Mouse (Mus musculus) embryonic stem cell, embryonic (primary cell): ENCODE results near the gene Plch2.

ENCODE experiments used
- CTCF ChIA-PET, 4 experiments: fragments of 300-600 bp in 2 of 4; fragments of 350-600 bp in 2 of 4; sonication (Branson Sonifier 250); formaldehyde crosslinking; loops; one replicate each; lab custom pipeline; 2022; ENCODE audit warnings: inconsistent platforms in 2 of 4; lab: Charles Lee
- POLR2A ChIA-PET, 4 experiments: fragments of 300-600 bp in 2 of 4; fragments of 350-600 bp in 2 of 4; sonication (Branson Sonifier 250); formaldehyde crosslinking; loops; one replicate each; lab custom pipeline; 2022; ENCODE audit warnings: antibody characterized with exemption in 4 of 4, inconsistent platforms in 1 of 4; lab: Charles Lee

The Plch2 gene

DNA sequence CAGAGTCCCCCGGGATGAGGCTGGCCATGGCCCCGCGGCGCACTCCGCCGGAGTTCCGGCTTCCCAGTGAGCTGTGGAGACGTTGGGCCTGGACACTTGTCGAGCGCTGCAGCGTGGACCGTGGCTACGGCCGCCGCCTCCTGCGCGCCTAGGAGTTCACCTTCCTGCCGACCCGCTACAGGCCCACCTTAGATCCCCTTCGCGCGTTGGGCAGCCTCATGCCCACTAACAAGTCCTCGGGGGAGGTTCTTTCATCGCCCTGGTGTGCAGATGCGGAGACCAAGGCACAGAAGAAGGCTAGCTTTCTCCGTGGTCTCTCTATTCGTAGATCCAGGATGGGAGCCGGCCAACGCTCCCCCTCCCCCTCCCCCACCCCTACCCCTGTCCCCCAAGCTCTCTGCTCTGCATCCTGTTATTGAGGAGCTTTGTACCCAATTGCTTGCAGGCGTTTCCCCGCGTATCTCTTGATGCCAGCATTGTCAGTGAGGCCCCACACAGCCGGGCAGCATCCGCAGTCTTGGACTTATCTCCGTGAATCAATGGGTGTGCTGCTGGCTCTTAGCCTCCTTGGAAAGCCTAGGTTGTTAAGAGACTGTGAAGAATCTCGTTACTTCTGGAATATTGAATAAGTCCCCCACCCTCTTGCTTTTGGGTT, 91.9 kb downstream of the Plch2 start:
- CTCF ChIA-PET: interaction anchor here (0.5 to 2.2 kb wide), 14 partner anchors 8 to 898 kb away, joined by 3 to 10 read pairs (median 4); partner anchors contain the start of gene Ttc34 (in 1 of the 4)
- POLR2A ChIA-PET: interaction anchor here in 3 of 4 experiments (0.6 to 6.8 kb wide), 27 partner anchors 8 to 1026 kb away, joined by 3 to 56 read pairs (median 4); partner anchors contain the start of genes Atad3a (in 1 of the 3), Fam213b (in 1 of the 3) and Pex10 (in 1 of the 3)

DNA sequence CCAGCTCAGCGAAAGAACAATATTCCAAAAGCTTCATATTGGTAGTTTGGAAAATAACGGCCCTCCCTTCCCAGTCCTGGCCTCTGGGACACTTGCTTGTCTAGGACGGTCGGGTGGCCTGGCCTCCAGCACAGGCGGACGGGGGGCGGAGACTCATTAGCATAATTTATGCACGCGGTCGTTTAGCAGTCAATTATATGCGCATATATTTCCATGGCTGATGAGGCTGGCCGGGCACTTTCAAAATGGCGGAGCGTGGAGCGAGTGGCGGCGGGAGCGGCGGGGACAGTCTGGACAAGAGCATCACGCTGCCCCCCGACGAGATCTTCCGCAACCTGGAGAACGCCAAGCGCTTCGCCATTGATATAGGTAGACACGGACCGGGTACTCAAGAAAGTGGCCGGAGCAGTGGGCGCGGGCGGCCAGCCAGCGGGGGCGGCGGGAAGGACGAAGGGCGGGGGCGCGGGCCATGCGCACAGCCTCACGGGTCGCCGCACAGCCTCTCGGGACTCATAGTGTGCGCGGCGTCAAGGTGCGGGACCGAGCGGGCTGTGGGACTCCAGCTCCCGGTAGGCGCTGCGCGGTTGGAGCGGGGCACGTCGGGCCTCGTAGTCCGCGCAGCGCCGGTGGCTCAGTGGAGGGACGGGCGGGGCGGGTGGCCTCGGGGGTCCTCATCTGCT, 92.5 kb downstream of the Plch2 start, which contains the start of gene Pank4:
Pank4 (plus strand) TSS at position 223 of the 680 bp plus-strand sequence.
- POLR2A ChIA-PET: interaction anchor here in 3 of 4 experiments (0.6 to 6.8 kb wide), 26 partner anchors 9 to 797 kb away, joined by 3 to 56 read pairs (median 4); partner anchors contain the start of genes Fam213b (in 2 of the 3), Atad3a (in 1 of the 3) and Pex10 (in 1 of the 3)
- CTCF ChIA-PET: interaction anchor here in 3 of 4 experiments (0.5 to 2.2 kb wide), 13 partner anchors 9 to 897 kb away, joined by 3 to 10 read pairs (median 4); partner anchors contain the start of gene Ttc34 (in 1 of the 3)

DNA sequence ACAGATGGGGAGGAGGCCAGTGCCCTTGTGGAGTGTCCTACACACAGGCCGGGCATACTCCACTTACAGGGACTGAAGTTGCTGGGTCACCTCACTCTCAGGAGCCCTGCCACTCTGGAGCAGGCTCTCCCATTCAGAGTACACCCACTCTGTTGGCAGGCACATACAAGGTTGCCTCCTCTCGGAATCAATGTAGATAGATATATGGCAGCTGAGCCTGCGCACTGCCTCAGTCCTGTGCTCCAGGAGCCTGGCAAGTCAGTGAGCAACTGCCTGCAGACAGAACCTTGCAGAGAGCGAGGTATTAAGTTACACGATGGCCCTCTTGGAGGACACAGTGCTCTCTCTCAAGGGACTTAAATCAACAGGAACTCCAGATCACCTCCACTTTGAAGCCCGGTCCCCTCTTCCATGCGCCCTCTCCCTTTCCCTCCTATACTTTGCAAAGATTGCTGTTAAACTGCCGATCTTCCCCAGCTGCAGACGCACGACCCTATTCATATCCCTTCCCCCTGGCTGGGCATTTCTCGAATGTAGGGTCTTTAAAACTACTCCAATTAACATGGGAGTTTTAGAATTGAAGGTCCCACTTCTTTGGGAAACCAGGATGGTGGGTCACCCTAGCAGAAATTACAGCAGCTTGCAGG, 93.3 kb downstream of the Plch2 start:
- CTCF ChIA-PET: interaction anchor here in 2 of 4 experiments (0.5 to 1.8 kb wide), 2 partner anchors 103 to 717 kb away, joined by 3 to 5 read pairs; no protein-coding TSS in a partner anchor
- POLR2A ChIA-PET: interaction anchor here in 2 of 4 experiments (0.6 to 6.8 kb wide), 11 partner anchors 9 to 798 kb away, joined by 3 to 56 read pairs (median 5); partner anchors contain the start of genes Atad3a (in 1 of the 2), Fam213b (in 1 of the 2) and Pex10 (in 1 of the 2)

DNA sequence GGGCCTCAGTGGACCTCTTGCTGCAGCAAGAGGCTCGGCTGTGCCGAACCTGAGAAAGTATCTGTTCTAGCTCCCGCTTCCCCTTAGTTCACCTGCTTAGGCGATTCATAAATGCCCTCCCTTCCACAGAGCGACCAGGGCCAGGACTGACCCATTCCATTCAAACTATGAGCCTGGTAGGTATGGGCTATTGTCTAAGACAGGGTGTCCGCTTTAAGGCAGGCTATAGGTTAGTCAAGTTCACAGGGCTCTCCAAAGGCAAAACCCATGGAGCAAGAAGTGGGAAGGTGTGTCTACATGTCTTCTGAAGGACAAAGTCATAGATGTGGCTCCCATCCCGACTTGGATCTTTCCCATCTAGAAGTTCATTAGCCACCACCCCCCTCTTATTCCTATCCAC, 93.9 kb downstream of the Plch2 start:
- ChIA-PET CTCF (interaction anchor here in 1 of 4 experiments (0.6 to 2.0 kb wide), 3 partner anchors 18 to 133 kb away, joined by 3 to 11 read pairs (median 3); no protein-coding TSS in a partner anchor), POLR2A (interaction anchor here in 3 of 4 experiments (0.6 to 6.8 kb wide), 5 partner anchors 10 to 294 kb away, joined by 3 to 56 read pairs (median 6); no protein-coding TSS in a partner anchor)

DNA sequence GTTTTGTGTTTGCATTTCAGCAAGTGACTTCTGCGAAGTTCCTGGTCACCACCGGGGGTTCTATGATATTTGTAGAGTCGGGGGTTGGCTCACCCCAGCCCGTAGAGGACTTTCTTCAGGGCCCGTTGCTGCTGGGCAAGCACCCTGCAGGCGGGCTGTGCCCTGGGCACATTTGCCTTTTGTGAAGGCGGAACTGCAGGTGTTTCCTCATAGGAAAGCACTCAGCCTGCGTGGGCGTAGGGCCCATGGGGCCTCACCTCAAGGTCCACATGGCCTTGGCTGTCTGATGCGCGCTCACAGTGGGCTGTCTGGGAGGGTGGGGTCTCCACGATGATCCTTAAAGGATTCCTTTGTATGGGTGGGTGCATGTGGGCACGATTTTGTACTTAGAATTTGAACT, 94.7 kb downstream of the Plch2 start:
- POLR2A ChIA-PET: interaction anchor here (0.6 to 6.8 kb wide), 18 partner anchors 9 to 799 kb away, joined by 3 to 56 read pairs (median 4); partner anchors contain the start of genes Atad3a (in 1 of the 4) and Pex10 (in 1 of the 4)
- CTCF ChIA-PET: interaction anchor here in 3 of 4 experiments (0.6 to 2.0 kb wide), 16 partner anchors 9 to 1478 kb away, joined by 3 to 11 read pairs (median 3); partner anchors contain the start of gene Pex10 (in 1 of the 3)

DNA sequence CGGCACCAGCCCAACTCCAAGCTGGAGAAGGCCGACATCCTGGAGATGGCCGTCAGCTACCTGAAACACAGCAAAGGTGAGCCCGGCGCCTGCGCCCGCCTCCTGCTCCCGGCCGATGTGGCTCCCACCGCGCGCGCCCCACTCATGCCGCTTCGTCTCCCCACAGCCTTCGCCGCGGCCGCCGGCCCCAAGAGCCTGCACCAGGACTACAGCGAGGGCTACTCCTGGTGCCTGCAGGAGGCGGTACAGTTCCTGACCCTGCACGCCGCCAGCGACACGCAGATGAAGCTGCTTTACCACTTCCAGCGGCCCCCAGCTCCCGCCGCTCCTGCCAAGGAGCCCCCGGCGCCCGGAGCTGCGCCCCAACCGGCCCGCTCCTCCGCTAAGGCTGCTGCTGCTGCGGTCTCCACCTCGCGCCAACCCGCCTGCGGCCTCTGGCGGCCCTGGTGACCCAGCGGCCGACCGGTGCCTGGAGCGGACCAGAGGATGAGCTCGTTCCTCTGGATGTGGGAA, 95.3 kb downstream of the Plch2 start:
- CTCF ChIA-PET: interaction anchor here in 3 of 4 experiments (0.5 to 2.0 kb wide), 19 partner anchors 8 to 1478 kb away, joined by 3 to 11 read pairs (median 3); partner anchors contain the start of gene Pex10 (in 1 of the 3)
- POLR2A ChIA-PET: interaction anchor here (0.6 to 6.8 kb wide), 22 partner anchors 8 to 800 kb away, joined by 3 to 56 read pairs (median 4); partner anchors contain the start of genes Atad3a (in 1 of the 4) and Pex10 (in 1 of the 4)

DNA sequence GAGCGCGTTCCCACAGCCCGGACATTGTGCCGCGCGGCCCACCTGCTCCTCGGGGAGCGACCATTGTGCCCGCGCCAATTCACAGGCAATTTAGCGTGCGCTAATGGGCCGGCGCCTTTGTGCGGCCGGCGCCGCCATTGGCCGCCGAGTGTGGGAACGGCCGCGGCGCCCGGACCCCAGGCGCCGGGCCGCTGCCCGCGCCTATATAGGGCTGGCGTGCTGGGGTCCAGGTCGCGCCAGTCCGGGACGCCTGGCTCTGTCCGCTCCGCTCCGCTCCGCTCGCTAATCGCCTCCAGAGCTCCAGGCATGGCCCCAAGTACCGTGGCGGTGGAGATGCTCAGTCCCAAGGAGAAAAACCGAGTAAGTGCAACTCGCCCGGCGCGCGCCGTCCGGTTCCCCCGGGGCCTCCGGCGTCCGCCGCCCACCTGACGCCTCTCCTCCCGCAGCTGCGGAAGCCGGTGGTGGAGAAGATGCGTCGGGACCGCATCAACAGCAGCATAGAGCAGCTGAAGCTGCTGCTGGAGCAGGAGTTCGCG, 95.8 kb downstream of the Plch2 start, which contains the start of gene Hes5:
Hes5 (plus strand) TSS at position 234 of the 536 bp plus-strand sequence.
- CTCF ChIA-PET: interaction anchor here in 3 of 4 experiments (0.5 to 2.0 kb wide), 16 partner anchors 8 to 933 kb away, joined by 3 to 11 read pairs (median 3); partner anchors contain the start of gene Pex10 (in 1 of the 3)
- POLR2A ChIA-PET: interaction anchor here (0.6 to 6.8 kb wide), 22 partner anchors 8 to 800 kb away, joined by 3 to 56 read pairs (median 4); partner anchors contain the start of genes Atad3a (in 1 of the 4) and Pex10 (in 1 of the 4)

DNA sequence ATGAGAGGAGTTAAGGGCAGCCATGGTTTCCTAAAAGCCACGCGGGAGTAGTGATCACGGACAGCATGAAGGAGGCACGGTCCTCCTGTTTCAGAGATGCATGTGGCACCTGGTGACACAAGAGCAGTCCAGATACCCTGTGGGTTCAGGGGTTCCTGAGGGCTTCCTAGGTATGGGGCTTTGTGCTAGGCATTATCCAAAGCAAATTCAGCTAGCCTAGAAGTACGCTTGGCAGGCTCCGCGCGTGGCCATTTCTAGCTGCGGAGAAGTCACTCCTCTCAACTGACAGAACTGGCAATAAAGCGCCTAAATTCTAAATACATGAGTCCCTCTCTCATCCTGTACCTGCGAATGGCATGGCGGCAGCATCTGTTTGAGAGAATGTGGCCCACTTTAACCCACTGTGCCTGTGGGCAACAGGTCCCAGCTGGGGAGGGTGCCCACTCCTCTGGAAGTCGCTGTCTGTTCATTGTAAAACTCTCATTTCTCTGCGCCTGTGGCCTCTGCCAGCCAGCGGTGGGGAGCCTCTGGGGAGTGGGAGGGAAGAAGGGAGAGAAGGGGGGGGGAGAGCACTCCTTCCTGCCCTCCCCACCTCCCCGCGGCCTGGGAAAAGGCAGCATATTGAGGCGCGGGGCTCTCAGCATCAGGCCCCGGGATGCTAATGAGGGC, 96.4 kb downstream of the Plch2 start:
- CTCF ChIA-PET: interaction anchor here in 2 of 4 experiments (0.8 to 1.8 kb wide), 3 partner anchors 19 to 106 kb away, joined by 3 to 7 read pairs (median 6); partner anchors contain the start of gene Pex10 (in 1 of the 2)
- POLR2A ChIA-PET: interaction anchor here in 3 of 4 experiments (0.7 to 6.8 kb wide), 5 partner anchors 11 to 789 kb away, joined by 3 to 56 read pairs (median 5); no protein-coding TSS in a partner anchor

DNA sequence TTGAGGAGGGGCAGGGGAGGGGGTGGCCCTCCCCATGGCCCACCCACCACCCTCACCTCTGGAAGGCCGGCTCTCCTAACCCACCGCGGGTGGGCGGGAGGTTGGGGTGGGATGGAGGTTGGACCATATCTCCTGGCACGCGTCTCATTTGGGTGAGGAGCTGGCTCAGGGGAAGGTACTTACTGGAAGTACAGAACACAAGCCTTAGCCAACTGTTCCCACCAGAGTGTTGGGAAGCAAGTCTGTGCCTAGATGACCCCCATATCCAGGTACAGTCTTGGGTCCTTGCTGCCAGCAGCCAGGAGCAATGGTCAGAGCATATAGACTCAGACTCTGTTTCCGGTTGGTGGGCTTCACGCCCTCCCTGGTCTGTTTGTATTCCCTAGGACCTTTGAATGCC, 98.0 kb downstream of the Plch2 start:
- CTCF ChIA-PET: interaction anchor here in 3 of 4 experiments (0.5 to 1.7 kb wide), 8 partner anchors 12 to 1396 kb away, joined by 3 to 6 read pairs (median 3); no protein-coding TSS in a partner anchor
- POLR2A ChIA-PET: interaction anchor here in 3 of 4 experiments (0.6 to 6.8 kb wide), 8 partner anchors 13 to 533 kb away, joined by 3 to 56 read pairs (median 3); no protein-coding TSS in a partner anchor

DNA sequence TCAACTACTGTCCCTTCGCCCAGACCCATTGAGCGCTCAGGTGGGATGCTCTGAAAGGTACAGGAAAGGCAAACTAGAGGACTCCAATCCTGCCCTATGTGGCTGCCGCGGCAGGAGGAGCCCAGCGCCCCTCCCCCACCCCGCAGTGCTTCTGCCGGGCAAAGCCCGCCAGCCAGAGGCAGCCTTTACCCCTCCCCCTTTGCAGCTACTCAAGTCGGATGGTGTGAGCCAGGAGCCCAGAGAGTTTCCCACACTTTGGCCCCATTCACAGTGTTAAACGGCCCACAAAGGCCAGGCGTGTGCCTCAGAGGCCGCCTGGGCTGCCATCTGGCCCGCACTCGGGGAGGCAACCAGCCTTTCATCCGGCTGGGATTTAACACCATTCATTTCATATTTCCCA, 98.4 kb downstream of the Plch2 start:
- ChIA-PET POLR2A (interaction anchor here (0.6 to 6.8 kb wide), 9 partner anchors 13 to 533 kb away, joined by 3 to 56 read pairs (median 3); no protein-coding TSS in a partner anchor), CTCF (interaction anchor here in 3 of 4 experiments (0.5 to 1.7 kb wide), 8 partner anchors 12 to 1395 kb away, joined by 3 to 6 read pairs (median 3); no protein-coding TSS in a partner anchor)

DNA sequence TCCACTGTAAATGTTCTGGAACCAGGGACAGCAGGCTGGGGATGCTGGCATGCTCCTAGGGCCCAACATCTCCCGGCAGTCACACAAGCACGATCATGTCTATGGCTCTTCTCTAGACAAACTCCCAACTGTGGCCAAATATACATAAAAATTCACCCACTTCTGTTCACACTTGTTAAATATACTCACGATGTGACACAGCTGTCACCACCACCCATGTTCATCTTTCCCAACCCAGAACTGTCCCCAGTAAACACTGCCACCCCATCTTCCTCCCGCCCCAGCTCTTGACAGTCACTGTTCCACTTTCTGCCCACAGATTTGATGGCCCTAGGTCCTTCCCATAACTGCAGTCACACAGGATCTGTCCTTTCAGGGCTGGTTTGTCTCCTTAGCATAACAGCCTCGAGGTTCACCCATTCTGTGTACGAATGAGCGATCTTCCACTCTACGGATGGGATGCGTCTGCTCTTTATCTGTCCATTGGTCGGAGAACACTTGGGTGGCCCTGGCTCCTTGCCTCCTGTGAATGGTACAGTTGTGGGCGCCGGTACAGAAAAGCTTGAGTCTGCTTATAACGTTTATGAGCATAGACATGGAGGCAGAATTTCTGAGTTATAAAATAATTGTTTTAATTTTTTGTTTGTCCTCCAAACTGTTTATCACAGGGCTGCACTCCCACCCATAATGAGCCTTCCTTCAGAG, 99.1 kb downstream of the Plch2 start:
- ChIA-PET POLR2A (interaction anchor here in 3 of 4 experiments (0.7 to 1.4 kb wide), 4 partner anchors 13 to 100 kb away, joined by 3 to 4 read pairs (median 3); no protein-coding TSS in a partner anchor), CTCF (interaction anchor here in 2 of 4 experiments (0.9 to 1.7 kb wide), 4 partner anchors 11 to 1721 kb away, joined by 3 to 6 read pairs (median 5); no protein-coding TSS in a partner anchor)

DNA sequence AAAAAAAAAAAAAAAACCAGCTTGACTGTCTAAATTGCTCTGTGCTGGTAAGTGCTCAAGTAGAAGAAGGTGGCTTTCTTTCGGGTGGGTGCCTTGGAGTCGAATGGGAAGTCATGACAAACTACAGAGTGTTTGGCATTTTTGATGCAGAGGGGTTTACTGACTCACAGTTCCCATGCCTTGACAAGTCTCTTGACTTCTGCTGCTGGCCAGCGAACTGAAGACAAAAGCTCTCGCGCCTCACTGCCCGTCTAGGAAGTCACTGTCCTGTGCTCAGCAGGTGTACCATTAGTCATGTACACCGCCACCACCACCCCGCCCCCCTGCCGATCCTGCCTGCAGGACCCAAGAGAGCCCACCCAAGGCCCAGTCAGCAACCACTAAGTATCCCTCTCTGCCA, 100.0 kb downstream of the Plch2 start:
- ChIA-PET CTCF (interaction anchor here in 1 of 4 experiments (0.7 to 0.9 kb wide), 2 partner anchors 170 to 1720 kb away, joined by 3 to 5 read pairs; no protein-coding TSS in a partner anchor), POLR2A (interaction anchor here in 2 of 4 experiments (0.8 to 1.4 kb wide), 3 partner anchors 13 to 92 kb away, joined by 3 read pairs; no protein-coding TSS in a partner anchor)

DNA sequence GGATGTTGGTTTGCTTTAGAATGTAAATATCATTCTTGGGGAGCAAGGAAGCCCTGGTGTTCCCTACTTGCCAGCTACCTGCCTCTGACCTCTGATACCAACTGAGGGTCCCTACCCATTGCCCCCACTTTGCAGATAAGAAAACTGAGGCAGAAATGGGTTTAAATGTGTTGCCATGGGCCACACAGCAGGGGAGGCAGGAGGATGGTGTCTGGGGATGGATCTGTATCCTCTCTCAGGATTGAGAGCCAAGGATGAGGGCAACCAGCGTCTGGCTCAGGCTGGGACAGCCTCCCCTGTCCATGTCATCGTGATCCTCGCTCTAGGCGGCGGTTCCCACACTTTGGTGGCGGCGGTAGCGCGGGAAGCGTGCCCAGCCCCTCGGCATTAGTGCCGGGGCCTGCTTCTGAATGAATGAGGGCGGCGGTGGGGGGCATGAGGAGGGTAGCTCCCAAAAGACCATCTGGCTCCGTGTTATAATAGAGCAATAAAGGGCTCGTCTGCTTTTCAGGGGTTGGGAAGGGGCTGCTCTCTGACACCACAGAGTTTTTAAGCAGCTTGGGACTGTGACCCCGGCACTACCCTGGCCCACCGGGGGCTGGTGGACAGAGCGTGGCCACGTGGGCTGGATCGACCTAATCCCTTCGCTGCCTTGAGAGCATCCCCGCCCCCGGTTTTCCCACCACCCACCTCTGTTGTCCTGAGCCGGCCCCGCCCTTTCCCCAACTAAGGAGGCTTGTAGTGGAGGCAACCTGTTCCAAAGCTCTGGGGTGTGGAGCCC, 103.9 kb downstream of the Plch2 start:
- CTCF ChIA-PET: interaction anchor here in 3 of 4 experiments (0.6 to 1.6 kb wide), 8 partner anchors 9 to 119 kb away, joined by 3 to 4 read pairs (median 4); no protein-coding TSS in a partner anchor
- POLR2A ChIA-PET: interaction anchor here in 3 of 4 experiments (0.7 to 2.1 kb wide), 8 partner anchors 8 to 1253 kb away, joined by 3 to 6 read pairs (median 4); partner anchors contain the start of genes Hes5 (in 1 of the 3), Pank4 (in 1 of the 3) and Pex10 (in 1 of the 3)

DNA sequence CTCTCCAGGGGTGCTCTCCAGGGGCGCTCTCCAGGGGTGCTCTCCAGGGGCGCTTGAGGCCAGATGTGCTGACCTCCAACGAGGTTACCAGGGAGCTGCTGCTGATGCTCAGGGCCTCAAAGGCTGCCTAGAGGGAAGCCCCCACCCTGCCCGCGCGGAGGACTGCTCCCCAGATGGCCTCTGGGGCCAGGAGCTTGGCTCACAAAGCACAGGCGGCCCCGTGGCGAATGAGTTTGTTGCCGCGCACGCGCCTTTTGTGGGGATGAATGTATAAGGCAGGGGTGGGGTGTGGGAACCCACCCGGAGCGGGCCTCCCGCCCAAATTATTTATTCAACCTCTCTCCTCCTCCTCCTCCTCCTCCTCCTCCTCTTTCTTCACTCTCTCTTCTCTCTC, 107.0 kb downstream of the Plch2 start:
- ChIA-PET CTCF (interaction anchor here in 1 of 4 experiments (1.7 kb wide), 1 partner anchor 116 kb away, joined by 5 read pairs; no protein-coding TSS in a partner anchor), POLR2A (interaction anchor here in 1 of 4 experiments (0.9 to 1.4 kb wide), 2 partner anchors 12 to 67 kb away, joined by 3 to 5 read pairs; partner anchors contain the start of gene Hes5)
